Mouse (Mus musculus) cortical plate, adult 2 months (tissue): ENCODE data around the gene Zfp423.

Experiments used
- CTCF ChIP-seq: fragments of 200-500 bp; IDR thresholded peaks from 2 replicates; pipeline ENCODE4 v1.5.1; 2011; ENCODE audit warnings: mild to moderate bottlenecking, control low read depth, low read length; ENCODE audit not compliant: insufficient read depth; ENCODE audit errors: extremely low read depth
- POLR2A ChIP-seq: fragments of 200-500 bp; IDR thresholded peaks from 2 replicates; pipeline ENCODE4 v1.6.1; 2011; ENCODE audit warnings: mild to moderate bottlenecking, low read length, control low read depth; ENCODE audit not compliant: insufficient read depth; ENCODE audit errors: extremely low read depth

- TF ChIP-seq CTCF (no peak), POLR2A (no peak)
Measured at GRCm38 (mm10) chr8:87922446-87922845, 36.9 kb downstream of the Zfp423 start.
